Mouse (Mus musculus) midbrain, embryonic 16.5 days (tissue): ENCODE measurements at regions not wholly inside any gene's neighbourhood (a gene's known extent, or its start where the extent isn't known, plus 50 kb on each side); places are given as distances from the start of the nearest gene placed in this dataset.

Experiments used
- ATAC-seq: fragments of 200-750 bp; cut with Nextera tagmentation; 2 replicates; pipeline ENCODE4 v1.8.0; 2017; ENCODE audit warnings: moderate TSS enrichment
- H3K27ac ChIP-seq: fragments of 300-500 bp; sonication (generic); 2 replicates; pipeline ENCODE4 v1.5.1; 2014; ENCODE audit warnings: mild to moderate bottlenecking, low read length, mixed read lengths
- H3K27me3 ChIP-seq: fragments of 300-500 bp; sonication (generic); 2 replicates; pipeline ENCODE4 v1.6.1; 2014; ENCODE audit warnings: low read depth, low read length, mixed read lengths; ENCODE audit not compliant: control insufficient read depth, insufficient read depth
- H3K36me3 ChIP-seq: fragments of 300-500 bp; sonication (generic); 2 replicates; pipeline ENCODE4 v1.6.1; 2014; ENCODE audit warnings: mild to moderate bottlenecking, low read length, moderate library complexity, mixed read lengths; ENCODE audit not compliant: control insufficient read depth, insufficient read depth
- H3K4me1 ChIP-seq: fragments of 300-500 bp; sonication (generic); 2 replicates; pipeline ENCODE4 v1.6.1; 2014; ENCODE audit warnings: mild to moderate bottlenecking, low read length, mixed read lengths; ENCODE audit not compliant: control insufficient read depth, insufficient read depth
- H3K4me2 ChIP-seq: fragments of 300-500 bp; sonication (generic); 2 replicates; pipeline ENCODE4 v1.6.1; 2014; ENCODE audit warnings: mild to moderate bottlenecking, low read length, mixed read lengths
- H3K4me3 ChIP-seq: fragments of 300-500 bp; sonication (generic); 2 replicates; pipeline ENCODE4 v1.5.1; 2014; ENCODE audit warnings: low read depth, mild to moderate bottlenecking, low read length, moderate library complexity, mixed read lengths
- H3K9ac ChIP-seq: fragments of 300-500 bp; sonication (generic); 2 replicates; pipeline ENCODE4 v1.6.1; 2014; ENCODE audit warnings: low read depth, low read length, mixed read lengths
- H3K9me3 ChIP-seq: fragments of 300-500 bp; sonication (generic); replicated peaks from 2 replicates; pipeline ENCODE4 v1.6.1; 2014; ENCODE audit warnings: mild to moderate bottlenecking, low read length, mixed read lengths; ENCODE audit not compliant: control insufficient read depth, poor library complexity, severe bottlenecking
- WGBS: fragments of 180-500 bp; shearing (Covaris S2); extraction: QIAGEN DNeasy Blood & Tissue Kit; methylation state at CpG from one replicate; pipeline ENCODE4 v1.1.7; 2014; 5-methylcytosine and 5-hydroxymethylcytosine counted together

GRCm38 (mm10) chr4:101331231-101331630, 66.1 kb upstream of the Jak1 start:
- Histone ChIP-seq H3K4me1 (no peaks in the 10 kb centered on the region), H3K27me3 (no peaks in the 10 kb centered on the region), H3K27ac (no peak overlapping the region), H3K9me3 (no peaks in the 10 kb centered on the region), H3K4me3 (no peak overlapping the region), H3K9ac (no peak overlapping the region), H3K4me2 (no peak overlapping the region), H3K36me3 (no peaks in the 10 kb centered on the region)
- no peak for ATAC-seq
- 91% methylated on average over 4 of the region's 4 CpGs for WGBS

GRCm38 (mm10) chr4:101329060-101329459, 64.0 kb upstream of the Jak1 start:
- H3K4me2 ChIP-seq = no peak overlapping the region
- H3K9me3 ChIP-seq = no peaks in the 10 kb centered on the region
- H3K9ac ChIP-seq = no peak overlapping the region
- no peaks in the 10 kb centered on the region for H3K36me3 ChIP-seq
- no peaks in the 10 kb centered on the region for H3K27me3 ChIP-seq
- no peak overlapping the region for H3K27ac ChIP-seq
- no peak overlapping the region for H3K4me3 ChIP-seq
- no peak for ATAC-seq
- no peaks in the 10 kb centered on the region for H3K4me1 ChIP-seq
- 89% methylated on average over 7 of the region's 7 CpGs for WGBS

GRCm38 (mm10) chr4:101326067-101326466, 61.0 kb upstream of the Jak1 start:
- H3K9ac ChIP-seq = no peak overlapping the region
- no peak for ATAC-seq
- no peak overlapping the region for H3K27ac ChIP-seq
- 85% methylated on average over 3 of the region's 3 CpGs for WGBS
- H3K9me3 ChIP-seq = no peaks in the 10 kb centered on the region
- no peak overlapping the region for H3K4me3 ChIP-seq
- H3K36me3 ChIP-seq = no peaks in the 10 kb centered on the region
- no peaks in the 10 kb centered on the region for H3K27me3 ChIP-seq
- no peaks in the 10 kb centered on the region for H3K4me1 ChIP-seq
- no peak overlapping the region for H3K4me2 ChIP-seq

GRCm38 (mm10) chr4:101321731-101322130, 56.6 kb upstream of the Jak1 start:
- Histone ChIP-seq H3K4me3 (no peak overlapping the region), H3K9me3 (no peaks in the 10 kb centered on the region), H3K27me3 (no peaks in the 10 kb centered on the region), H3K27ac (no peak overlapping the region), H3K36me3 (no peaks in the 10 kb centered on the region), H3K4me2 (no peak overlapping the region), H3K9ac (no peak overlapping the region), H3K4me1 (no peaks in the 10 kb centered on the region)
- 84% methylated on average over 2 of the region's 2 CpGs for WGBS
- no peak for ATAC-seq

- Histone ChIP-seq H3K4me2 (no peak overlapping the region), H3K27me3 (no peaks in the 10 kb centered on the region), H3K4me3 (no peak overlapping the region), H3K36me3 (no peaks in the 10 kb centered on the region), H3K9ac (no peak overlapping the region), H3K9me3 (no peaks in the 10 kb centered on the region), H3K4me1 (no peaks in the 10 kb centered on the region), H3K27ac (no peak overlapping the region)
- no peak for ATAC-seq
- WGBS = 80% methylated on average over 2 of the region's 2 CpGs
Measured at GRCm38 (mm10) chr4:101320587-101320986, 55.5 kb upstream of the Jak1 start.

- no peak overlapping the region for H3K9ac ChIP-seq
- H3K4me2 ChIP-seq = no peak overlapping the region
- no peaks in the 10 kb centered on the region for H3K36me3 ChIP-seq
- no peak overlapping the region for H3K27ac ChIP-seq
- H3K4me3 ChIP-seq = no peak overlapping the region
- no peaks in the 10 kb centered on the region for H3K27me3 ChIP-seq
- ATAC-seq = no peak
- WGBS = 86% methylated on average over 4 of the region's 4 CpGs
- H3K9me3 ChIP-seq = no peaks in the 10 kb centered on the region
- H3K4me1 ChIP-seq = no peaks in the 10 kb centered on the region
Measured at GRCm38 (mm10) chr4:101319681-101320220, 54.7 kb upstream of the Jak1 start.

GRCm38 (mm10) chr4:101318836-101319235, 53.8 kb upstream of the Jak1 start:
- Histone ChIP-seq H3K4me2 (no peak overlapping the region), H3K4me3 (no peak overlapping the region), H3K27ac (no peak overlapping the region), H3K4me1 (no peaks in the 10 kb centered on the region), H3K9me3 (no peaks in the 10 kb centered on the region), H3K27me3 (no peaks in the 10 kb centered on the region), H3K36me3 (no peaks in the 10 kb centered on the region), H3K9ac (no peak overlapping the region)
- ATAC-seq = no peak
- 90% methylated on average over 1 of the region's 1 CpGs for WGBS

- Histone ChIP-seq H3K4me1 (no peaks in the 10 kb centered on the region), H3K36me3 (no peaks in the 10 kb centered on the region), H3K4me3 (no peak overlapping the region), H3K27me3 (no peaks in the 10 kb centered on the region), H3K9ac (no peak overlapping the region), H3K4me2 (no peak overlapping the region), H3K27ac (no peak overlapping the region), H3K9me3 (no peaks in the 10 kb centered on the region)
- no peak for ATAC-seq
- 83% methylated on average over 6 of the region's 6 CpGs for WGBS
Measured at GRCm38 (mm10) chr4:101316061-101316460, 51.0 kb upstream of the Jak1 start.
